Comparison of ENCODE assay signal across 20 mouse cellular contexts in the genomic region with DNA sequence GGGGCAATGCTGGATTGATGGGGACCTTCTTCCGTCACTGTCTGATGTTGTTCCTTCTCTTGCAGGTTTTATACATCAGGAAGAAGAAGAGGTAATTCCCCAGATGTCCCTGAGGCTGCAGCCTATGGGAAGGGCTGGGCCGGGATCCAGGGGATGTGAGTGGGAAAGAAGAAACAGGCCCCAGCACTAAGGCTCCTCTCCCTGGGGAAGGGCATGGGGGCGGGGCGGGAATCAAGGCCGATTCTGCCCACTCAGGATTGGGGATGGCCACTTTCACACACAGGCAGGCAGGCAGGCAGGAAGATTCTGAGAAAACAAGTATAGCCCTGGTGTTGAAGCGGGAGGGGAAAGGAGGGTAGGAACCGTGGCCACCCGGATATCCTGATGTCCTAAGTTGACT. TPM values are rescaled to one million over a fixed set of nuclear protein-coding genes. Genes with fewer than 3 reads are reported as not detected.
"Had no signal": no experiment of that assay in that cellular context is flagged by ENCODE, and none has a peak within 500 bp of the region (broad histone marks: within the 10 kb centered on the region; RNA-seq: fewer than 3 reads in every experiment).

No protein-coding gene starts in this region.

- H3K4me3 ChIP-seq: kidney, embryonic 15.5 days; limb, embryonic 12.5 days; limb, embryonic 15.5 days; midbrain, embryonic 12.5 days; midbrain, embryonic 15.5 days; neural tube, embryonic 13.5 days; stomach, embryonic 15.5 days had no signal

- H3K27ac ChIP-seq: kidney, embryonic 15.5 days; limb, embryonic 12.5 days; limb, embryonic 15.5 days; liver, embryonic 14.5 days; macrophage; midbrain, embryonic 12.5 days; midbrain, embryonic 15.5 days; neural tube, embryonic 13.5 days; stomach, embryonic 15.5 days had no signal

- DNase-seq: kidney, adult 8-10 months; kidney, postnatal 14 days; kidney, postnatal 4 days; left cerebral cortex, postnatal 4 days; liver, postnatal 0 days; lung, embryonic 14.5 days; right cerebral cortex, adult 18-20 months; right cerebral cortex, postnatal 25 days; spleen, adult 18-20 months; thymus, postnatal 25 days had no signal

RNA-seq across cellular contexts. Expression of a gene that starts 5.7 kb away (rescaled TPM):
- total RNA-seq: megakaryocyte, adult 5-6 weeks had no signal
